Mouse (Mus musculus): ENCODE results near the gene Kiss1r.

The Kiss1r gene

GRCm38 (mm10) chr10:79897316-79898245 is 19.2 kb upstream of the Kiss1r start:
- DNase-seq (ENCODE audit: extremely low spot score, low read depth, low spot score) = no peak

- no peak for DNase-seq (ENCODE audit: extremely low spot score, low read depth, low spot score)
These were observed 15.8 kb upstream of the Kiss1r start for GRCm38 (mm10) chr10:79900951-79901410.

GRCm38 (mm10) chr10:79906712-79907111 is 10.1 kb upstream of the Kiss1r start:
- no peak for DNase-seq (ENCODE audit: extremely low spot score, low read depth, low spot score)

GRCm38 (mm10) chr10:79907415-79907814 is 9.4 kb upstream of the Kiss1r start:
- DNase-seq (ENCODE audit: extremely low spot score, low read depth, low spot score) = no peak

- peak; percentile 88 for DNase-seq (ENCODE audit: extremely low spot score, low read depth, low spot score)
These were observed 8.3 kb upstream of the Kiss1r start, which contains the start of gene Med16 for GRCm38 (mm10) chr10:79908167-79909091. Gene Med16 (minus strand): TSS chr10:79908923.

- DNase-seq (ENCODE audit: extremely low spot score, low read depth, low spot score) = no peak
These were observed 7.5 kb upstream of the Kiss1r start for GRCm38 (mm10) chr10:79909092-79909922.

GRCm38 (mm10) chr10:79910556-79910955 is 6.2 kb upstream of the Kiss1r start, which contains the start of gene Gm26602:
Gene Gm26602 (plus strand): TSS chr10:79910856.
- DNase-seq (ENCODE audit: extremely low spot score, low read depth, low spot score) = no peak

GRCm38 (mm10) chr10:79912412-79912811 is 4.4 kb upstream of the Kiss1r start:
- no peak for DNase-seq (ENCODE audit: extremely low spot score, low read depth, low spot score)

- no peak for DNase-seq (ENCODE audit: extremely low spot score, low read depth, low spot score)
These were observed 2.4 kb upstream of the Kiss1r start for GRCm38 (mm10) chr10:79914131-79914947.

GRCm38 (mm10) chr10:79914948-79915596 is 1.7 kb upstream of the Kiss1r start:
- no peak for DNase-seq (ENCODE audit: extremely low spot score, low read depth, low spot score)

- no peak for DNase-seq (ENCODE audit: extremely low spot score, low read depth, low spot score)
These were observed 690 bp upstream of the Kiss1r start for GRCm38 (mm10) chr10:79916081-79916480.

- DNase-seq (ENCODE audit: extremely low spot score, low read depth, low spot score) = no peak
These were observed 845 bp downstream of the Kiss1r start for GRCm38 (mm10) chr10:79917532-79918100.

GRCm38 (mm10) chr10:79918231-79919078 is 1.7 kb downstream of the Kiss1r start:
- no peak for DNase-seq (ENCODE audit: extremely low spot score, low read depth, low spot score)

GRCm38 (mm10) chr10:79919251-79919849 is 2.6 kb downstream of the Kiss1r start:
- DNase-seq (ENCODE audit: extremely low spot score, low read depth, low spot score) = no peak

GRCm38 (mm10) chr10:79920056-79920890 is 3.5 kb downstream of the Kiss1r start:
- DNase-seq (ENCODE audit: extremely low spot score, low read depth, low spot score) = no peak

GRCm38 (mm10) chr10:79920958-79921535 is 4.3 kb downstream of the Kiss1r start, which contains the start of gene R3hdm4:
Gene R3hdm4 (minus strand): TSS chr10:79921208.
- no peak for DNase-seq (ENCODE audit: extremely low spot score, low read depth, low spot score)

Measured in hindlimb bud, embryonic 11.5 days (tissue).